Comparison of ENCODE assay signal across 7 mouse cellular contexts in genomic region chr11:95713811-95714241, GRCm38 (mm10). TPM values are rescaled to one million over a fixed set of nuclear protein-coding genes. Genes with fewer than 3 reads are reported as not detected.
DNase-seq lines count a peak whose midpoint lies in the region; ATAC-seq and TF ChIP-seq lines count a peak whose summit lies in the region.

No protein-coding gene starts in this region.

- H3K4me3 ChIP-seq in testis, adult 2 months (ENCODE audit: control insufficient read depth, low read depth, low read length) = peak overlapping the region; percentile 91
- H3K4me3 ChIP-seq in embryonic facial prominence, embryonic 15.5 days (replicated peaks) = peak overlapping the region; percentile 92
- peak overlapping the region; percentile 91 for H3K4me3 ChIP-seq in intestine, embryonic 14.5 days (ENCODE audit: low read depth, low read length)
- H3K4me3 ChIP-seq in stomach, embryonic 16.5 days (replicated peaks; ENCODE audit: low read length) = peak overlapping the region; percentile 65

- under 1% methylated on average over 13 of the region's 13 CpGs for WGBS in embryonic facial prominence, embryonic 15.5 days
- 1% methylated on average over 13 of the region's 13 CpGs for WGBS in intestine, embryonic 14.5 days
- under 1% methylated on average over 13 of the region's 13 CpGs for WGBS in stomach, embryonic 16.5 days

- no peaks in the 10 kb centered on the region for H3K27me3 ChIP-seq in testis, adult 2 months (ENCODE audit: control insufficient read depth, insufficient read depth, low read length)
- no peaks in the 10 kb centered on the region for H3K27me3 ChIP-seq in embryonic facial prominence, embryonic 15.5 days
- no peaks in the 10 kb centered on the region for H3K27me3 ChIP-seq in intestine, embryonic 14.5 days (replicated peaks; ENCODE audit: control insufficient read depth, insufficient read depth, low read length)
- no peaks in the 10 kb centered on the region for H3K27me3 ChIP-seq in stomach, embryonic 16.5 days (ENCODE audit: control insufficient read depth, insufficient read depth, low read length)

- TF ChIP-seq POLR2A in testis, adult 2 months (IDR thresholded peaks at IDR 0.05; ENCODE audit: control insufficient read depth, low read depth, low read length) = no peak

- peak overlapping the region; percentile 73 for H3K9ac ChIP-seq in embryonic facial prominence, embryonic 15.5 days
- H3K9ac ChIP-seq in intestine, embryonic 14.5 days (ENCODE audit: low read length) = peak overlapping the region; percentile 88
- peak overlapping the region; percentile 96 for H3K9ac ChIP-seq in stomach, embryonic 16.5 days (ENCODE audit: low read length)

- TF ChIP-seq CTCF in testis, adult 2 months (IDR thresholded peaks at IDR 0.05; ENCODE audit: control insufficient read depth, insufficient read depth, insufficient replicate concordance, low read depth, low read length) = no peak

- no peaks in the 10 kb centered on the region for H3K36me3 ChIP-seq in testis, adult 2 months (ENCODE audit: control insufficient read depth, insufficient read depth, low read length)
- no peaks in the 10 kb centered on the region for H3K36me3 ChIP-seq in embryonic facial prominence, embryonic 15.5 days
- H3K36me3 ChIP-seq in intestine, embryonic 14.5 days (ENCODE audit: control insufficient read depth, insufficient read depth, low read length) = no peaks in the 10 kb centered on the region
- no peaks in the 10 kb centered on the region for H3K36me3 ChIP-seq in stomach, embryonic 16.5 days (ENCODE audit: control insufficient read depth, insufficient read depth, low read length)

- H3K27ac ChIP-seq in testis, adult 2 months (ENCODE audit: control insufficient read depth, insufficient read depth, low read depth, low read length) = peak overlapping the region; percentile 93
- H3K27ac ChIP-seq in embryonic facial prominence, embryonic 15.5 days (replicated peaks) = peak overlapping the region; percentile 97
- H3K27ac ChIP-seq in intestine, embryonic 14.5 days (ENCODE audit: low read depth) = peak overlapping the region; percentile 93
- peak overlapping the region; percentile 97 for H3K27ac ChIP-seq in stomach, embryonic 16.5 days (ENCODE audit: low read length)

- ATAC-seq in embryonic facial prominence, embryonic 15.5 days (ENCODE audit: insufficient number of reproducible peaks, low FRiP score, low TSS enrichment, low read depth) = no peak
- no peak for ATAC-seq in intestine, embryonic 14.5 days (replicated peaks; ENCODE audit: low FRiP score, low TSS enrichment, low read depth)
- no peak for ATAC-seq in stomach, embryonic 16.5 days (ENCODE audit: insufficient read depth, low FRiP score)

- H3K9me3 ChIP-seq in embryonic facial prominence, embryonic 15.5 days (replicated peaks) = no peaks in the 10 kb centered on the region
- no peaks in the 10 kb centered on the region for H3K9me3 ChIP-seq in intestine, embryonic 14.5 days (ENCODE audit: control insufficient read depth, low read length)
- H3K9me3 ChIP-seq in stomach, embryonic 16.5 days (replicated peaks; ENCODE audit: control insufficient read depth, low read length) = no peaks in the 10 kb centered on the region

- peak overlapping the region; percentile 85 for H3K4me2 ChIP-seq in embryonic facial prominence, embryonic 15.5 days (replicated peaks)
- H3K4me2 ChIP-seq in intestine, embryonic 14.5 days (ENCODE audit: low read length) = peak overlapping the region; percentile 91
- H3K4me2 ChIP-seq in stomach, embryonic 16.5 days (ENCODE audit: low read depth, low read length) = peak overlapping the region; percentile 92

- no peak for DNase-seq in testis, postnatal 14 days (ENCODE audit: low spot score)
- DNase-seq in intestine, embryonic 14.5 days (ENCODE audit: low spot score) = no peak
- DNase-seq in lung, postnatal 25 days (ENCODE audit: low spot score) = peak; percentile 36
- no peak for DNase-seq in ovary, postnatal 36 days (ENCODE audit: low spot score)

- peaks cover 8% of the 10 kb centered on the region for H3K4me1 ChIP-seq in testis, adult 2 months (ENCODE audit: control insufficient read depth, insufficient read depth, low read length)
- H3K4me1 ChIP-seq in embryonic facial prominence, embryonic 15.5 days = peaks cover 32% of the 10 kb centered on the region
- peaks cover 20% of the 10 kb centered on the region for H3K4me1 ChIP-seq in intestine, embryonic 14.5 days (replicated peaks; ENCODE audit: control insufficient read depth, insufficient read depth, low read length)
- H3K4me1 ChIP-seq in stomach, embryonic 16.5 days (ENCODE audit: control insufficient read depth, insufficient read depth, low read length) = peaks cover 19% of the 10 kb centered on the region

RNA-seq across cellular contexts. Expression of gene Zfp652, which starts 1.4 kb away (rescaled TPM):
- 11.2 and 11.8 TPM in 2 replicates for polyA plus RNA-seq in testis, adult 2 months (2012; rRNA removed)
- polyA plus RNA-seq in embryonic facial prominence, embryonic 15.5 days (2015; fragmentation: Nextera tagmentation; extraction: Ambion mirVana) = 25.6 and 26.7 TPM in 2 replicates
- polyA plus RNA-seq in intestine, embryonic 14.5 days (2014; fragmentation: Nextera tagmentation; extraction: Ambion mirVana) = 9.2 and 9.9 TPM in 2 replicates
- 20.8 and 22.4 TPM in 2 replicates for polyA plus RNA-seq in stomach, embryonic 16.5 days (2015; fragmentation: Nextera tagmentation; extraction: Ambion mirVana)

RNA-seq across cellular contexts. Expression of gene B130006D01Rik, which starts 9.6 kb away (rescaled TPM):
- 0.08 and 0.09 TPM in 2 replicates for polyA plus RNA-seq in testis, adult 2 months (2012; rRNA removed)
- polyA plus RNA-seq in embryonic facial prominence, embryonic 15.5 days (2015; fragmentation: Nextera tagmentation; extraction: Ambion mirVana) = 1.2 and 1.6 TPM in 2 replicates
- 1.1 and 2.0 TPM in 2 replicates for polyA plus RNA-seq in intestine, embryonic 14.5 days (2014; fragmentation: Nextera tagmentation; extraction: Ambion mirVana)
- polyA plus RNA-seq in stomach, embryonic 16.5 days (2015; fragmentation: Nextera tagmentation; extraction: Ambion mirVana) = 1.1 and 1.3 TPM in 2 replicates

RNA-seq across cellular contexts. Expression of gene Phb, which starts 47.1 kb away (rescaled TPM):
- polyA plus RNA-seq in testis, adult 2 months (2012; rRNA removed) = 19.3 and 21.5 TPM in 2 replicates
- polyA plus RNA-seq in embryonic facial prominence, embryonic 15.5 days (2015; fragmentation: Nextera tagmentation; extraction: Ambion mirVana) = 162 and 186 TPM in 2 replicates
- polyA plus RNA-seq in intestine, embryonic 14.5 days (2014; fragmentation: Nextera tagmentation; extraction: Ambion mirVana) = 300 and 305 TPM in 2 replicates
- 209 and 221 TPM in 2 replicates for polyA plus RNA-seq in stomach, embryonic 16.5 days (2015; fragmentation: Nextera tagmentation; extraction: Ambion mirVana)
